Mouse (Mus musculus) lung, adult 2 months (tissue): ENCODE data around the gene Ttc29. TPM values are rescaled to one million over a fixed set of nuclear protein-coding genes. Genes with fewer than 3 reads are reported as not detected.

ENCODE experiments used
- DNase-seq: peaks from one replicate; pipeline ENCODE4 v3.0.0; 2022
- H3K4me1 ChIP-seq: fragments of 200-500 bp; 2 replicates; pipeline ENCODE4 v1.6.1; 2011; ENCODE audit warnings: low read length; ENCODE audit not compliant: control insufficient read depth, insufficient read depth
- H3K4me3 ChIP-seq: fragments of 200-500 bp; replicated peaks from 2 replicates; pipeline ENCODE3; 2011; ENCODE audit warnings: low read depth, mild to moderate bottlenecking, control low read depth, low read length; ENCODE audit errors: extremely low read depth
- CTCF ChIP-seq: fragments of 200-500 bp; IDR thresholded peaks from 2 replicates; pipeline ENCODE4 v1.5.1; 2011; ENCODE audit warnings: mild to moderate bottlenecking, low read length, control low read depth; ENCODE audit not compliant: insufficient read depth
- POLR2A ChIP-seq: fragments of 200-500 bp; IDR thresholded peaks from 2 replicates; pipeline ENCODE4 v1.6.1; 2011; ENCODE audit warnings: low read depth, mild to moderate bottlenecking, control low read depth, low read length, borderline replicate concordance; ENCODE audit errors: extremely low read depth
- WGBS: fragments of 180-500 bp; shearing (Covaris S2); methylation state at CpG from one replicate; pipeline ENCODE4 v1.1.7; 2018; 5-methylcytosine and 5-hydroxymethylcytosine counted together
- polyA plus RNA-seq: library from polyadenylated mRNA; depleted of rRNA; stranded (reverse); fragments of >200 nt; gene quantifications from 2 replicates; pipeline ENCODE4 v1.2.3, GENCODE M21; 2012

The Ttc29 gene
- polyA plus RNA-seq, 1 experiment = 7.4 TPM

GRCm38 (mm10) chr8:78232870-78233707, 20.0 kb downstream of the Ttc29 start:
- 55% methylated on average over 14 of the region's 14 CpGs for WGBS
- Histone ChIP-seq H3K4me3 (no peak overlapping the region), H3K4me1 (no peaks in the 10 kb centered on the region)
- DNase-seq = no peak
- TF ChIP-seq POLR2A (no peak), CTCF (no peak)

- H3K4me3 ChIP-seq = no peak overlapping the region
- TF ChIP-seq CTCF = no peak
- 76% methylated on average over 7 of the region's 7 CpGs for WGBS
- H3K4me1 ChIP-seq = no peaks in the 10 kb centered on the region
- no peak for DNase-seq
Measured at GRCm38 (mm10) chr8:78233708-78234201, 20.7 kb downstream of the Ttc29 start.

- no peaks in the 10 kb centered on the region for H3K4me1 ChIP-seq
- TF ChIP-seq CTCF (no peak), POLR2A (no peak)
- no peak overlapping the region for H3K4me3 ChIP-seq
- 52% methylated on average over 6 of the region's 6 CpGs for WGBS
- DNase-seq = no peak
Measured at GRCm38 (mm10) chr8:78237972-78238675, 25.0 kb downstream of the Ttc29 start.

GRCm38 (mm10) chr8:78251115-78251514, 38.0 kb downstream of the Ttc29 start:
- DNase-seq = no peak
- Histone ChIP-seq H3K4me1 (no peaks in the 10 kb centered on the region), H3K4me3 (no peak overlapping the region)
- TF ChIP-seq CTCF (no peak), POLR2A (no peak)
- 51% methylated on average over 3 of the region's 3 CpGs for WGBS

- 79% methylated on average over 4 of the region's 4 CpGs for WGBS
- DNase-seq = no peak
- TF ChIP-seq POLR2A = no peak
- TF ChIP-seq CTCF = no peak
Measured at GRCm38 (mm10) chr8:78254374-78254773, 41.3 kb downstream of the Ttc29 start.

GRCm38 (mm10) chr8:78255011-78255410, 41.9 kb downstream of the Ttc29 start:
- 81% methylated on average over 3 of the region's 3 CpGs for WGBS
- Histone ChIP-seq H3K4me3 (no peak overlapping the region), H3K4me1 (no peaks in the 10 kb centered on the region)
- no peak for DNase-seq
- TF ChIP-seq POLR2A (no peak), CTCF (no peak)

More at GRCm38 (mm10) chr8:78254374-78254773, 41.3 kb downstream of the Ttc29 start:
- Histone ChIP-seq H3K4me3 (no peak overlapping the region), H3K4me1 (no peaks in the 10 kb centered on the region)

GRCm38 (mm10) chr8:78265506-78265905, 52.4 kb downstream of the Ttc29 start:
- no peak for DNase-seq
- TF ChIP-seq POLR2A (no peak), CTCF (no peak)
- WGBS = 88% methylated on average over 5 of the region's 5 CpGs
- Histone ChIP-seq H3K4me3 (no peak overlapping the region), H3K4me1 (no peaks in the 10 kb centered on the region)

- 46% methylated on average over 3 of the region's 3 CpGs for WGBS
- Histone ChIP-seq H3K4me1 (no peaks in the 10 kb centered on the region), H3K4me3 (no peak overlapping the region)
- TF ChIP-seq CTCF (no peak), POLR2A (no peak)
- DNase-seq = no peak
Measured at GRCm38 (mm10) chr8:78266231-78266630, 53.1 kb downstream of the Ttc29 start.

- Histone ChIP-seq H3K4me3 (no peak overlapping the region), H3K4me1 (no peaks in the 10 kb centered on the region)
- WGBS = 22% methylated on average over 7 of the region's 7 CpGs
- TF ChIP-seq POLR2A = no peak
- no peak for TF ChIP-seq CTCF
- DNase-seq = no peak
Measured at GRCm38 (mm10) chr8:78267894-78268411, 54.9 kb downstream of the Ttc29 start.
